Mouse (Mus musculus) heart, postnatal 10 days (tissue): ENCODE results near the gene Mdga1. TPM values are rescaled to one million over a fixed set of nuclear protein-coding genes. Genes with fewer than 3 reads are reported as not detected.
A peak's percentile ranks its signal among the peaks of the same experiment; 100 is the strongest.

Experiments
- DNase-seq, 2 experiments: peaks; one replicate each; pipeline ENCODE4 v3.0.0; 2021
- intact Hi-C: fragments of 180-260 bp; cut with DNase I; formaldehyde crosslinking; loops from one replicate; pipeline ENCODE4 v1.15.1; 2025
- total RNA-seq, 2 experiments: library from RNA; stranded (reverse); gene quantifications; 2 replicates each; pipeline ENCODE4 v1.2.3; 2021

Gene Mdga1
- total RNA-seq, 2 experiments from 2014 or later, result 17.2 to 17.8 TPM

DNA sequence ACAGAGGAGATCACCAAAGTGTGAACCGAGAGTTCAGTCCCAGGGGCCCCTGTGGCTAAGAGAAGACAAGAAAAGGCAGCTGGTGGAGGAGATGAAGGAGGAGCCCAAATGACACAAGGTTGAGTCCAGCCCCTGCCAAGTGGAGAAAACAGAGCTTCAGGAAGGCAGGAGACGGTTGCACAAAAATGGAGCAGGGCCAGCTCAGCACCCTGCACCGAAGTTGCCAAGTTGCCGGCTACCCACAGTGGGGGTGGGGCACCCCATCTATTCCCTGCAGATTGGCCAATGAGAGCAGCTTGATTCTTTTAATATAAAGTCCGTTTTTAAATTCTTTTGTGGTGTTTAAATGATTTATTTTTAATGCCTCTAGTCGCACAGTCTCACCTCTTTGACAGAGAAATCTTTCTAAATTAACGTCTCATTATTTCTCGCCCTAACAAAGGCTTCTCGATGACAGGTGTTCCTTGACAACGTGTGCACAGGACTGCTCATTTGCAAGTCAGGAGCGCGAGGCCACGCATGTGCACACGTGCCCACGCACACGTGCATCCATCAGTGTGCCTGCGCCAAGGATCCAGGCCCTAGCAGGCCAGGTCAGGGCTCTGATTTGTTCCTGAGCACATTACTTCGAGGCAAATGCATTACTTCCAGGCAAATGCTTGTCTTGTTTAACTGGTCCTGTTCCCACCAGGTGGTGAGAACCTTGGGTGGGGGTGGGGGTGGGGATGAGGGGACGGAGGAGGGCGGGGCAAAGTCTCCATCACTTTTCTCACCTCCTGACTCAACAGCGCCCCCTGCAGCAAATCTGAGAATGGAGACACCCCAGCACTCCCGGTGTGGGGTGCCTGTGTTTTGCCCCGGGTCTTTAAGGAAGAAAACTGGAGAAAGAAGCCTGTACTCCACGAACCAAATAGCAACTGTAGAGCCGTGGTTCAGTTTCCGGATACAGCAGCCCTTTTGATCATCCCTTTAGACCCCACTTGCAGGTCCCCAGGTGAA, 44.0 kb downstream of the Mdga1 start:
- intact Hi-C loops, result no loop called here
- no peak for DNase-seq

DNA sequence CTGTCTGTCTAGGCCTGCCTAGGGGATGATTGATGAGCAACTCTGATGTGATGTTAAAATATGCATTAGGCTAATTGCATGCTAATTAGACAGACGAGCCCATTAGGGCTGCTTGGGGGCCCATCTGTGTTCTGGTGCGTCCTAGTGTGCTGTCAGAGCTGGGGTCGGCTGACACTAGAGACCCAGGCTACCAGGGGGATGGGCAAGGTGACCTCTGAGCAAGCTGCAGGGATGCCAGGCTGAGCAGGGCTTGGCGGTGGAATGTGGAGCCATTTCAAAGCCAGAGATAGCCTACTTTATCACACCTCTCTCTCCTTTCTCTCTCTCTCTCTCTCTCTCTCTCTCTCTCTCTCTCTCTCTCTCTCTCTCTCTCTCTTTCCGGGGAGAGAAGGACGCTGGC, 49.8 kb downstream of the Mdga1 start:
- intact Hi-C loops, result no loop called here
- peak; percentile 28 for DNase-seq

DNA sequence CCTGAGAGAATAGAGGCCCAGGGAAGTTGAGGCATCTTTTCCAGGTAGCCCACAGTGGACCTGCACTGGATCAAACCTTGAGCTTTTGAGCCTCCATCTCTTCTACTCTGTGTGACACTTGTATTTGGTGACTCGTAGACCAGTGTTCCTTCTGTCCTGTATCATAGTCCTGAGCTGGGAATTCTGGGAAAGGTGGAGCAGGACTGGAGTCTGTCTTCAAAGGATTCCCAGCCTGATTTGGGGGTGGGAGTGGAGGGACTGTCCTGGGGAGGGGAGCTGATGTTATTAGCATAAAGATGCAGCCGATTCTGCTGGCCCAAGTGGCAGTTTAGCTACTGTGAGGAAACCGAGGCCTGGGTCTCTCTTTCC, 50.4 kb downstream of the Mdga1 start:
- intact Hi-C loops, result no loop called here
- DNase-seq, result no peak

DNA sequence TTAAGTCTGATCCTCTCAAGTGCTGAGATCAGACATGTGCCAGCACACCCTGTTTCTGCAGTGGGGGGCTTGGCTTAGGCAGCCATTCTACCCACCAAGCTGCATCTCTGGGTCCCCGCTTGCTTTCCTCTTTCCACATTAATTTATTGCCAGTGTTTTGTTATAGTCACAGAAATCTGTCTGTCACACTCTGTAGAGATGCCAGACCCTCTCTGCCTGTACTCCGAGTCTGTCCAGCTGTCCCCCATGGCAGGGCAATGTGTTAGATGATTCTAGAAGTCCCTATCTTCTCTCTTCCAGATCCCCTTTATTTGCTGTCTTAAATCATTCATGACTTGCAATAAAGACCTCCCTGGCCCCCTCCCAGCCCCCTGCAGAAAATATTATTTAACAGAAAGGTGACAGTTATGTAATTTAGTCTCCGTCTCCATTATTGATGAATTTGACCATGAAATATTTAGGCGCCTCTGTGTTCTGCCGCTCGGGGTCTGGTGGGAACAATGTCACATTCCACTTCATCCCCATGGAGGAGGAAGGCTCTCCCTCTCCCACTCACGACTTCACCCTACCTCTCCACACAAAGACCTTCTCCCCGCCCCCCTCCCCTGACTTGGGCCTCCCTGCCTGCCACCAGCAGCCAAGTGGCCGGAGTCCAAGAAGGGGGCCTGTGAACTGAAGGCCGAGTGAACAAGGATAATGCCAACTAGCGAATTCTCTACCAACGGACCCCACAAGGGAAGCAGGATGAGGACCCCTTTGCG, 50.9 kb downstream of the Mdga1 start:
- intact Hi-C loops, result no loop called here
- no peak for DNase-seq

DNA sequence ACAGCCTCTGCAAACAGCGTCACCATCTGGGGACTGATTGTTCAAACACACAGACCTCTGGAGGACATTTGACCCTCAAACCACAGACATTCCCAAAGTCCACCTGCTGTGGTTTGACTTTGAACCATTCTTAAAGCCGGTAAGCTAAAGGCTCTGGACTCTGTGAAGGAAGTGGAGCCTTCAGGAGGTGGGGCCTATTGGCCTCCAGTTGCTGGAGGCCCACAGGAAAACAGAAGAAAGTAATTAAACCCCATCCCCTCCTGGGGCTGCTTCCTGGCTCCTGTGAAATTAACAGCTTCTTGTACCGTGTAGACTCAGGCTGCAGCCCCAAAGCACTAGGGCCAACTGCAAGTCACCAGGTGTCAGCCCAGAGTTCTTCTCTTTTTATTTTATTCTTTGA, 52.9 kb downstream of the Mdga1 start:
- DNase-seq, result no peak
- intact Hi-C loops, result no loop called here

DNA sequence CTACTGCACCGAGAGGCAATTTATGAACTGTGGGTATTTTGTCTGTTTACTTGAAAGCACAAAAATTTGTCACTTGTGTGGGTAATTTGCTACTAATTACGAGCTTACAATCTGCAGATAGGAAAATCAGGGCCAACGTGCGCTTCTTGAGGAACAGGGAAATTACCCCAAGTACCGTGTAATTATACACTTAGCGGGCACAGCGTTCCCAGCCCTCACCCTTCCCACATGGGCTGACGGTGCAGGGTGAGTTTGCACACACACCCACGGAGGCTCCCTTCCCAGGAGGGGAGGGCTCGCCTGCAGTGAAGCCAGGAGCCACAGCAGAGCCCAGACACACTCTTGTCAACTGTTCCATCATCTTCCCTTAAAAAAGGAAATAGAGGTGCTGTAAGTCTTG, 54.1 kb downstream of the Mdga1 start:
- intact Hi-C loops, result no loop called here

DNA sequence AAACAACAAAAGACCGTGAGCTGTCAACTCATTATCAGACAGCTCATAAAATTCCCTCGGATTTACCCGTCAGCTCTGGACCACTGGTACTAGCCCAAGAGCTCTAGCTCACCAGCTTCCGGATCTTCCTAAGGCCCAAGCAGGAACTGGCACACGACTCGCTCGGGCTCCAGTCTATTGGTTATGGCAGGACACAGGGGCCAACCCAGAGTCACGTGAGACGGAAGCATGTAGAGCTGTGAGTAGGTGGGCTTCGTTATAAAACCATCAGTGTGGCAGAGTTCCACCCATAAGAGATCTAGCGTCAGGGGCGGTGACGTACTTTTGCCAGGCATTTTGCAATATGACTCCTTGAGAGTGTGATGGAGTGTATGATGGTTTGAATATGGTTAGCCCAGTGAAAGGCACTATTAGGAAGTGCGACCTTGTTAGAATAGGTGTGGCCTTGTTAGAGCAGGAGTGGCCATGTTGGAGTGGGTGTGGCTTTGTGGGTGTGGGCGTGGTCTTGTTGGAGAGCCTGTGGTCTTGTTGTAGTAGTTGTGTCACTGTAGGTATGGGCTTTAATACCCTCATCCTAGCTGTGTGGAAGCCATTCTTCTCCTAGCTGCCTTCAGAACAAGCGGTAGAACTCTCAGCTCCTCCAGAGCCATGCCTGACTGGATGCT, 56.5 kb downstream of the Mdga1 start:
- intact Hi-C loops, result no loop called here
- DNase-seq, result no peak

More for the DNA sequence above, 54.1 kb downstream of the Mdga1 start:
- DNase-seq, result no peak

DNA sequence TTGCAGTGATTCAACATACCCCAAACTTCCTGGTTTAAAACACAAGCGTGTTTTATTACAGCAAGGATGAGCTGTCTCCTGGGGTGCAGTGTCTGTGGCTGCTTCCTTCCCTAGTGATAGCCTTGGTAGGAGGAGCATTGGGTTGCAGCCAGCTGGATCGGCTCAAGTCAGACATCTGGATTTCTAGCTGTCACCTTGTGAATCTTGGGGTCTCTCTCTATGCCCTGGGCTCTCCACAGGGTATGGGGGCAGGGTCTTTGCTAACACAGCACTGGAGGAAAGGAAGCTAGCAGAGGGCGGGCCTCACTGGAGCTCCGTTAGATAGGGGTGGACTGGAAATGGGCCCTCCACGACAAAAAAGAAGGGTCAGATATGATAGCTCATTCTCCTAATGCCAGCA, 57.2 kb downstream of the Mdga1 start:
- intact Hi-C loops, result no loop called here
- DNase-seq, result no peak

DNA sequence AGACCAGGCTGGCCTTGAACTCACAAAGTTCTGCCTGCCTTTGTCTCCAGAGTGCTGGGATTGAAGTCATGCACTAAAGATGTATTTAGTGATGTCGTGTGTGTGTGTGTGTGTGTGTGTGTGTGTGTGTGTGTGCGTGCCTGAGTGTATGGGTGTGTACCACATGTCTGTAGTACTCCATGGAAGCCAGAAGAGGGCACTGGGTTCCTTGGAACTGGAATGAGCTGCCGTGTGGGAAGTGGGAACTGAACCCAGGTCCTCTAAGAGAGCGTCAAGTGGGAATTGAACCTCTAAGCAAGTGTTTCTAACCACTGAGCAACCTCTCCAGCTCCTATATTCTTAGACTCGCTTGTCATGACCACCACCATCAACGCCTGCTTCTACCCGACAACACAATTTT, 60.9 kb downstream of the Mdga1 start:
- DNase-seq, result no peak
- intact Hi-C loops, result no loop called here

DNA sequence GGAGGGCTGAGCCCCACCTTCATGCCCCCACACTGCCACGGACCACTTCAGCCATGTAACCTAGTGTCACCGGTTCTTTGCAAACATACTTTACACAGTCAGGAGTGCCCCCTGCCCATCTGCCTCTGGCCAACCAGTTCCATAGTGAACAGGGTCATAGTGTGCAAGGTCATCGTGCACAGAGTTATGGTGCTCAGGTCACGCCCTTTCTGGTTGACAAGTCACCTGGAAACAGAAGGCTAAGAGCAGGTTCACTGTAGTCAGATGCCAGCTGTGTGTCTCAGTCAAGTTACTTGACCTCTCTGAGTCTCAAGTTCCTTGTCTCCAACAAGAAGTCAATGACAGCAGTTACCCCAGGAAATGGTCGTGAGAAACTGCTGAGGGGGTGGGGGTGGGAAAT, 65.2 kb downstream of the Mdga1 start:
- intact Hi-C loops, result no loop called here
- no peak for DNase-seq

DNA sequence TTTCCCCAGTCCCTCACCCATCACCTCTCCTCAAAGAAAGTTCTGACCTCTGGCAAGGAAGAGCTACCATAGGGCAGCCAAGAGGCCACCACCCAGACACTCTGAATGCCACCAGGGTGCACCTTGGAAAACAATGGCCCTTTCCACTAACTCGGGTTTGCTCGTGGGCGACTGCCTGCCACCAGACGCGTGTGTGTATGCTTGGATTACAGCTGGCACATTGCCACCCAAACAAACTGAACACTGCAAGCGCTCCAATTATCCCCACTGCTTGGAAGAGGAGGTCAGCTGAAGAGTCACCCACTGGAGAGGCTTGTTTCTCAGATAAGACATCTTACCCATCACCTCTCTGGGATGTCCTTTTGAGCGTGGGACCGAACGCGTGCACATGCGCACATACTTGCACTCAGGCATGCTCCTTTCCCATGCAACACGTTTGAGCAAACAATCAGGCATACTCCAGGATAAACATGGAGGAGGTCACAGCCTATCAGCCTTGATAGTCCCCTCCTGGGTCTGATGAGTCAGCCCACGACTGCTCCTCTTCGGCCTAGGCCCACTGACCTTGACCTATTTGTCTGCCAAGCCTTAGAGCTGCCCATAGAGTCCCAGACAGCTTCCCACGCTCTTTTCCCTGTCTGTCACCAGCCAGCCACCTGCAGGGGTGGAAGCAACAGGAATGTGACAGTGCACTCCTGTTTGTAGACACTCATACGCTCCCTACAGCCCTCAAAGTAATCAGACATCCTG, 67.3 kb downstream of the Mdga1 start:
- intact Hi-C loops, result no loop called here
- DNase-seq, result no peak

DNA sequence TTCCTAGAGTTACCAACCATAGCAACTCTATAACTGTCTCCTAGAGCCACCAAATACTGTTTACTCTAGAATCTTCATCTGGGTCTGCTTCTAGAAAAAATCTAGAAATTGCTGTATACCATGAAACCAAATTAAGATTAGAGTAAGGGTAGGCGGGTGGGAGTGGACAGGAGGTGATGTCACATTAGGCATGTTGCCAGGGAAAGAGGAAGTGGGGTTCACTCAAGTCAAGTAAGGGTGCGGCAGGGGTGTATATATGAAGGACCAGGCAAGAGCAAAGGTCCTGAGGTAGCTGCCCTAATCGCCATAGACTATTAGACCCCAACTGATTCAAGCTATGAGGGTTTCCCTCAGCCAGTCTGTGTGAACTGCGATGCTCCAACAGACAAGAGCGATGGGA, 69.6 kb downstream of the Mdga1 start:
- no peak for DNase-seq
- intact Hi-C loops, result no loop called here

DNA sequence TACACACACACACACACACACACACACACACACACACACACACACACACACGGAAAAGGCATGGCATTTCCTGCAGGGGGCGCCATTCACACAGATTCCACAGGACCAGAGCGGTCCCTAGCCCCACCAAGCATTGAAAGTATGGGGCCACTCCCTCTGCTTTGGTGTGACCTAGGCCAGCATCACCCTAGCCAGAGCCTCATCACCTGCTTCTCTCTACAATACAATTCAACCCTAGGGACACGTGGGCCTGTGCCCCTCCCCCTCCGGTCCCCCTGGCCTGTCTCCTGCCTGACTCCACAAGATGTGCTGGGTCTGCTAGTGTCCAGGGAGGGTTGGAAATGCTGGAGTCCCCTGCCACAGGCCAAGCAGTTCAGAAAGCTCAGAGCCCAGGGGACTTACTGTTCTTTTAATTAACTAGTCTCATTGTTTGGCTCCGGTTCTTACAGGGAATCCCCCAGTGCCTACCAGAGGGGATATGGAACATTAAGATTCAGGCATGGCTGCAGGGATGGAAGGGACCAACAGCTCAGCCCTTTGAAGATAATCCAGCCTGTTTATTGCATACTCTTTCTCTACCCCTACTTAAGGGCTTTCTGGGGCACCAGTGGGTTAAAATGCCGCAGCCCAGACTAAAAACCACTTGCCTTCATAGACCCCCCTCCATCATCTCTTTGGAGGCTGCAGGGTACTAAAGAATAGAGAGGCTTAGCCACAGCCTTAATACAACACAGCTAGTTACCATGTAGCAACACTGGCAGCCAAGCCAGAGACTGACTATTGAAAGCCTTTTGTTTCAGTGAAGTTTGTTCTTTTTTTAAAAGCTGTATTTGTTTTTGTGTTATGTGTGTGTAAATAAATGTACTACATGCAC, 73.5 kb downstream of the Mdga1 start:
- intact Hi-C loops, result no loop called here
- DNase-seq, result peak in 1 of 2 experiments; percentile 44

DNA sequence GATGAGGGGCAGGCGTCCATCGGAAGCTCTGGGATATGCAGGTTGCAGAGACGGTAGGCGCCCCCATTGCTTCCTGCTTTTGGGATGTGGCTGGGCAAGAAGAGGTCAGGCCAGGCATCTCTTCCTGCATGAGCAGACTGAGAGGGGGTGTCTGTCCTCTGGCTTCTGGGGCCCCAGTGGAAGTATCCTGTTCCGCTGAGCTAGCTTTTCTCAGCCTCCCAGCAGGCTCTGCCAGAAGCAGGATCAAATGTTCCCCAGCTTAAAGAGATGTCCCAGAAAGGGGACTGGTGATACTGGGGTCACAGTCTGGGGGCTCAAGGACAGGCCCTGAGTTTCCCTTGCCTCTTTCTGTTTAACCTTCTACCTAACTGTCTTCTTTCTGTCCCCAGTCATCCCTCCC, 74.3 kb downstream of the Mdga1 start:
- DNase-seq, result no peak
- intact Hi-C loops, result no loop called here

DNA sequence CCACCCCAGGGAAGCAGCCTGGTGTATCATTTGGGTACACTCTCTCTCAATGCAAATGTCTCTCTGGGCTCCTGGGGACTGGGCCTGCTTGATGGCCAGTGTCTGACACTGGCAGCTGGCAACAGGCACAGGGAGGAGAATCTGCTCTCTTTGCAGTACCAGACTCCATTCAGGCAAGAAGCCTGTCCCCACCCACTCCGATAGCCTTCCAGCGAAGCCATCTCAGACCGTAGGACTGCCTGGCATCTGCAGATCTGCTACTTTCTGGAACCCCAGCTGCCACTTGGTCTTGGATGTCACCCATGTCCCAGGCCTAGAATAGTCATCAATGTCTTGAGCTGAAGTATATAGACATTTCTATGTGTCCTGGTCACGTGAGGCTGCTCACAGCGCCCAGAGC, 74.9 kb downstream of the Mdga1 start:
- no peak for DNase-seq
- intact Hi-C loops, result loop anchor here (5.0 kb wide), 1 partner anchor 562 kb away; no protein-coding TSS in a partner anchor

DNA sequence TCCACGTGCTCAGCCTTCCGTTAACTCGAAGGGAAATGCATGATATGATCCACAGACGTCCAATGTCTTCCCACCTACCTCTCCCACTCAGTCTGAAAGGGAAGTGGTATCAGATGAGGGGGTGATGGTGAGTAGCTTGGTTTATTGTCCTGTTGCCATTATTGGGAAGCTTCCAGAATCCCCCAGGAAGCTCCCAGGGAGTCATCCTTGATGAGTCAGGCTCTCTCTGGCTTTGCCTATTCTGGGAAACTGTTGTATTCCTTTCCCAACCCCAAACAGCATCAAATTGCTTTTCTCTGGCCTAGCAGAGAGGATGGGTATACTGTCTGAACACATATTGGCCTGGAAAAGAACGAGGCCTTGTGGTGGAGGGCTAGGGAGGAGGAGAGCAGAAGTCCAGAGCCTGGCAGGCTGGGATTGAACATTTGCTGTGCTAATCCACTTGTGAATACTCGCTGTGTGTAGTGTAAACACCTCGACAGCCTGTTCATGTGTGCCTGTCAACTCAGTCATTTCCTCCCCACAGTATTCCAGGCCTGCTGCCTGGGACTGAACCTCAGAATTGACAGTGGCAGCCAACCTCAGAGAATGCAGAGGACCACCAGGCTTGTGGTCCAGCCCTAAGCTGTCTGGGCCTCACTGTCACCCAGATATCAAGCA, 79.3 kb downstream of the Mdga1 start:
- intact Hi-C loops, result loop anchor here (5.0 kb wide), 1 partner anchor 567 kb away; no protein-coding TSS in a partner anchor
- DNase-seq, result no peak

DNA sequence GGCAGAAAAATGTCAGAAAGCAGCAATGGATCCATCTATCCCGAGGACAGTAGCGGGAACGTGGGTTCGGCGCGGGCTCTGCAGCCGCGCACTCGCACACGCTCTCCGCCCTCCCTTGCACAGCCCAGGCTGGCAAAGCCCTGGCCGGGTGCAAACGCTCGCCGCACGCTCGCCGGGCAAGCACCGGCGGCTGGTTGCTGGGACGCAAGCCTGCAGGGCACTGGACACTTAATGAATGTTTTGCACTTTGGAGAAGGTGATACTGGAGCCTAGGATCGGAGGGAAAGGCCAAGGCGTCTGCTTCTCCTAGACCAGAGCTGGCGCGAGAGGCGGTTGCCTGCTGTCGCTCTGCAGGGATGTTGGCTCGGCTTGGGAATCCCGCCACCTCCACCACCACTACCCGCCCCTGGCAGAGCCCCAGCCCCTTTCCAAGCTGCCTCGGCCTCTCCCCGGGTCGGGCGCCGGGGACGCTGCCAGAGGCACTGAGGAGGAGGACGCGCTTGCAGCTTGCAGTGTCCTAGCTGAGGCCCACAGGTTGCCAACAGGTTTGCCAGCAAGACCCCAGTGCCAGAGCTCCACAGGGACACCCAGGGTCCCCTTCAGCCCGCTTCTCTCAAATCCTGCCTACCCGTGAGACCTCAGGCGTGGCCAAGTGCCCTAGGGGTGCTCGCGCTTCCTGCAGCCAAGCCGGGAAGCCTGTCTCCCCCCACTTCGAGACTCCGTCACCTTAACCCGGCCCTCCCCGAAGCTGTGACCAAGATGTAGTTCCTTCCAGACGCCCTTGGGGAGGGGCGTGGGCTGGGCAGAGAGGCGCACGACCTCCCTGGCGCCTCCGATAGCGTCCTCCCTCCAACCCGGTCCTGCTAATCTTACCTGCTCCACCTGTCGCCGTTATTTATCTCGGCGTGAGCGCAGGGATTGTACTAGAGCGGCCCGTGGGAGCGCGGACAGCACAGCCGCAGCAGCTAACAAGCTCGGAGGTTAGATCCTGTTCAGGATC, 80.6 kb downstream of the Mdga1 start:
- intact Hi-C loops, result no loop called here
- peak; percentile 57 to 64 for DNase-seq
